Mouse (Mus musculus) heart, adult 11 months (tissue): ENCODE data around the gene Slc16a8.
A peak's percentile ranks its signal among the peaks of the same experiment; 100 is the strongest.

ENCODE experiments used
- DNase-seq: peaks from one replicate; pipeline ENCODE4 v3.0.0; 2022

The Slc16a8 gene

DNA sequence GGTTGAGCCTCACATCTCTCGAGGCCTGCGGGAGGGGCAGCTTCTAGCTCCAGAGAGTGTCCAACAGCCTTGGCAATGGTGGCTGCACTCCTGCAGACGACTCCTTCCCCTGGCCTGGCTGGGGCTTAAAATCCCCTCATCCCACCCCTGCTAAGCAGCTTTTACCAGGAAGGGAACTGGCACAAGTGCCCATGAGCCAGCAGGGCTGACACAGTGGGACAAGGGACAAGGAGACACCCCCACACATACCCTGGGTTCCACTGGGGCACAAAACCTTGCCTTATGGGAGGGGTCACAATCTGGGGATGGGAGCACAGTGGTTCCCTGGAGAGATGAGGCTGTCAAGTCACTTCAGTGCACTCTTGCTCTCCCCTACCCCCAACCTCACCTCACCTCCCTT is at the start of gene Slc16a8:
Gene Slc16a8, minus strand, starts transcription at position 101 of the 400 bp plus-strand sequence.
- DNase-seq, result no peak

DNA sequence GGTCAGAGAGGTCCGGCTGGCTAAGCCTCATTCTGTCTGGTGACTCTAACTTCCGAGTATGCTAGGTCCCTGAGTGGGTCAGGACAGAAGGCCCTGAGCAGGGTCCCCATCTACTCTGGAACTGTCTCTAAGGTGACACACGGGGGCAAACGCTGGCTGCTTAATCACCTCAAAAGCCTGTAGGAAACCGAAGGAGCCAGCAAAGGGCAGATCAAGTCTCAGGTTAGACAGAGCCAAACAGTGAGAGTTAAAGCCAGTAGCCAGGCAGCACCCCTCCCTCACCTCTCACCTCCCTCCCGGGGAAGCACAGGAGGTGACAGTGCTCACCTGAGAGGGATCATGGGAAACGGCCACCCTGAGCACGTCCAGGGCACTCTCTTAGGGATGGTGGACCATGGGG is 49.2 kb upstream of the Slc16a8 start:
- DNase-seq, result no peak

DNA sequence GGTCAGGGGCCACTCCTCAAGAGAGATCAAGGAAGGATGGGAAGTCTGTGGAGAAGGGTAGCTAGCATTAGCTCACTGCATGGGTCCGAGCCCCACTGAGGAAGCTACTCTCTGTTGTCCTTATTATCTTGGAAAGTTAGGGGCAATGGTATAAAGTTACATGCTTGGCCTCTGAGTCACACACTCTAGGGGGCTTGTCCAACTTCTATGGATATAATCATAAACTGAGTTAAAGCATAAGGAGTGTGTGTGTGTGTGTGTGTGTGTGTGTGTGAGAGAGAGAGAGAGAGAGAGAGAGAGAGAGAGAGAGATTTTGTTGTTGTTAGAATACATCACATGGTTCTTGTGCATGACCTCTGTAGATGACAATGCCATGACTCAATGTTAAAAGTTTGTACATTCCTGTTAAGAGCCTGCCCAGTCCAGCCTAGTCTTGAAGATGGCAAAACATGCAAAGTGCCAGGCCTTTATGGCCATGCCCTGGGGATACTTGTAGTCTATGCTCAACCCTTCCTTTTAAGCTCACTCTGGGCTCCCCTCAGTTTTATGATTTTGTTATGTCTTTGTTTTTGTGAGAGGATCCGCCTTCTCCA is 45.1 kb upstream of the Slc16a8 start:
- DNase-seq, result no peak

DNA sequence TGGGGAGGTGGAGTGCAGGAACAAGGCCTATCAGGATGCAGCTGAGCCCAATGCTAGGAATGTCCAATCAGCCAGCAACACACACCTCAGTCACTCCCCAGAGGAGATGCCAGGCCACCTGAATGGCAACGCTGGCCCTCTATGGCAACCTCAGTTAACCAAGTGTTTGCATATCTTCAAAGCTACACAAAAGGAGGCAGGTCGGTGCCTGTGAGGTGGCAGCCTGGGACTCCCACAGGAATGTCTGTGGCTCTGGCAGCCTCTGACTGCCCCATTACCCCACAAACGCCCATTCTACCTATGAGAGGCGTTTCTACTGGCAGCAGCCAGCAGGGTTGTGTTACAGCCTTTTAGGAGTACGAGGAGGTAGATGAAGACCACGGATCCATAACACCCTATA is 44.0 kb upstream of the Slc16a8 start:
- DNase-seq, result no peak

DNA sequence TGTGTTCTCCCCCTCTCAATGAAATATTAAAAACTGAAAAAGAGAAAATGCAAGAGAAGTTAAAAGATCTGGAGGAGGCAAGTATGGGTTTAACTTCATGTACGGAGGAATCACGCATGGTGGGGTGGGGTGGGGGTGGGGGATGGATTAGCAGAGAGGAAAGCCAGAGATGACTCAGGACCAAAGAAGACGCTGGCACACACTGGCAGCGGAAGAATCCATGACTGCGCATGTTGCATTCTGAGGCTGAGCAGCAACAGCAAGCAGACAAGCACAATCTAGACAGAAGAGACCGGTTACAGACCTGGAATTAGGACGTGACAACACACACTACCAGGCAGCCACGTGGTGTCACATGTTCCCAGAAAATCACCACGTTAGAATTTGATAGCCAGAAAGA is 38.2 kb upstream of the Slc16a8 start:
- no peak for DNase-seq

DNA sequence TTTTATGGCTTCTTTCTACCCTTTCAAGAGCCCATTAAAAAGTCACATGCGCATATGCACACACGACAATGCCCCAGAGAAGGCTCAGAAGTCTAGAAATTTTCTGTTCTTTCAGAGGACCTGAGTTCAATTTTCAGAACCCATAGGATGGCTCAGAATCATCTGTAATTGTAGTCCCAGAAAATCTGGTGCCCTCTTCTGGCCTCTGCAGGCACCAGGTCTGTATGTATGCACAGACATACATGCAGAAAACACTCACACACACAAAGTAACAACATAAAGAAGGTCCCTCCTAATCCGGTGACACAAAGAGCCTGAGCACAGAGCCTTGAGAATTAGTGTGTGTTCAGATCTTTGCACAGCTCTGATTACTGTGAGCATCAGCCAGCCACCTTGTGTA is 35.8 kb upstream of the Slc16a8 start:
- no peak for DNase-seq

DNA sequence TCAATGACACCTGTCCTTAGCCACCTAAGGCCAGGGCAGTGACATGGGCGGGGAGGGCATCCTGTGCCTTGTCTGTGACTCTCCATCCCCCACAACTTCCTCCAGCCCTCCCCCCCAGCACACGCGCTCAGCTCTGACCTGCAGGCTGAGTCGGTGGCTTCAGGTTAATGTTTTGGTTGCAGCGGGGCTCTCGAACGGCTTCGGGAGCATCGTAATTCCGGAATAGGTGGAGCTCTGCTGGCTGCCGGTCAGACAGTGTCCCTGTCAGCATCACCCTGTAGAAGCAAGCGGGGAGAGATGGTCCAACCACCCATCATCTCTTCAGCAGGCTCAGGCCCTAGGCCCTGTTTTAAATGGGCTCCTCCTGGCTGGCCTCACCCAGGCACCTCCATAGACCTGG is 34.9 kb upstream of the Slc16a8 start:
- peak; percentile 70 for DNase-seq

DNA sequence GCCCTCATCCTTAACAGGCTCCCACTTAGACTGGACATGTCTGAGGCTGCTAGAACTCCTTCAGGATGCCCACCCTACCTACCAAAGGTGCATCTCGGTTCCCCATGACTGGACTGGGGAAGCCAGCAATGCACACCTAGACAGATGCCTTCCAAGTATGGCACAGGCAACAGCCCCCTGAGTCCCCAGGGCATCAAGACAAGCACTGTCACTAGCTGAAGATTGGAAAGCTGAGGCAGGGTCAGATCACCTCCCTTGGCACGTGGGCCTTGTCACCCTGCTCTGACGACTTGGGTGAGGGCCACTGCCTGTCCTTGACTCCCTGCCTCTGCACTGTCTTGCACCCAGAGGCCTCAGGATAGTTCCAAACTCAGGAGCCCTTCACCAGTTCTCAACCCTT is 33.8 kb upstream of the Slc16a8 start:
- peak; percentile 74 for DNase-seq

DNA sequence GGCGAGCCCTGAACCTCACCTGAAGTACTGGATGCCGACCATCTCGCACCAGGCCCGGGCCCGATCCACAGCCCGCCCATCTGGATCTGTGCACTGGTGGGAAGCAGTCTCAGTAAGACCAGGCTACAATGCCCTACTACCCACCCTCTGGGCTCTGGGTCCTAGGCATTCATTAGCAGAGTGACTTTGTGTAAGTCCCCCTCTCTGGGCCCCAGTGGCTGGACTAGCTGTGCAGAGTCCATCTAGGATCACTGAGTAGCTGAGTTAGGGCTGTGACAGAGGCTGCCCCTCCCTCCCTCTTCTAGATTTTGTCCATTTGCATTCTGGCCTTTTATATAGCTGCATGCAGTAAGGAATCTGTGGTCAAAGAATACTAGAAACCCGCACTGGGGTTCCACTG is 32.5 kb upstream of the Slc16a8 start:
- DNase-seq, result peak; percentile 87

DNA sequence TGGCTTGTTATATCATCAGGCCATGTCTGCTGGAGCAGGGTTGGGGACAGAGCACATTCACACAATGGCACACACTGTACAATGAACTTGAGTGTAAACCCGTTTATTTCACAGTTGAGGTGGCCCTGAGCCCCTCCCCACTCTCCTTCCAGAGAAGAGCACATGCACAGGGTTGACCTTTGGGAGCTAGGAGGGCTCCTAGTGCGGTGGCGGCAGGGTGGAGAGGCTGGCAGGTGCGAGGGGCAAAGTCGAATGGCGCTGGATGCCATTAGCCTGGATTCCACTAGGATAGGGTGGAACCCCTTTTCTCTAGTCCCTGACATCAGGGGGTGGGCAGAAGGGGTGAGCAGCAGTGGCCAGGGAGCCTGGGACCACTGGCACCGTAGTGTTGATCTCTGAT is 31.6 kb upstream of the Slc16a8 start:
- no peak for DNase-seq

DNA sequence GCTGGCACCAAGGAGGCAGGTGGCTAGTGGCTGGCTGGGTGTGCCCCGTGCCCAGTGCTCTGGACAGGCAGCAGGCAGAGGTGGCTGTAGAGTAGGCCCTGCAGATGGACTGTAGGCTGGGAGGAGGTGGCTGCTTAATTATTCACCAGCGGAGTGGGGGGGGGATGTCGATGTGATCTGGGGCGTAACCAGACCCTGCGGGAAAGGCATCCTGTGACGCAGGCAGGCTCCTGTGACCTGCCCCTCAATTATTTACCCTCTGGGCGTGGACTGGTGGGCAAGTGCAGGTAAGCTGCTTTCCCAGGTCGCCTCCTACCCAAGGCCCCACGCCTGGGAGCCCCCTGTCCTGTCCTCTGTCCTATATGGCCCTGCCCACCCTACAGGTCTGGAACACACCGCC is 30.8 kb upstream of the Slc16a8 start, which contains the start of gene Baiap2l2:
Gene Baiap2l2, minus strand, starts transcription at position 139 of the 400 bp plus-strand sequence.
- DNase-seq, result no peak

DNA sequence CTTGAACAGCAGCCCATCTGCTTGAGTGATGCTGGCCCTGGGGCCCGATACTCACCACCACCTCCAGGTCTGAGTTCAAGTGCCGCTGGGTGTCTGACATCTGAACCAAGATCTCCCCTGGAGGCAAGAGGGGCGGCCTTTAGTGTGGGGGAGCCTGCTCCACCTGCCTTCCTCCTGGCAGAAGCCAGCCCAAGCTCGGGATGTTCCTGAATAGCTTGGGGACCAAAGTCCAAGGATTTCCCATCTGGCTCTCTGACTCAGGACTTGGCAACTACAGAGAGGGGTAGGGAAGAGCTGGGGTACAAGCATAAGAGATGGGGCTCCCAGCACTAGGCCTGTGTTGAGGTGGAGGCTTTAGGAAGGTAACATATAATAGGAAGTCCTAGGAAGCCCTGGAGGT is 28.8 kb upstream of the Slc16a8 start:
- peak; percentile 84 for DNase-seq

DNA sequence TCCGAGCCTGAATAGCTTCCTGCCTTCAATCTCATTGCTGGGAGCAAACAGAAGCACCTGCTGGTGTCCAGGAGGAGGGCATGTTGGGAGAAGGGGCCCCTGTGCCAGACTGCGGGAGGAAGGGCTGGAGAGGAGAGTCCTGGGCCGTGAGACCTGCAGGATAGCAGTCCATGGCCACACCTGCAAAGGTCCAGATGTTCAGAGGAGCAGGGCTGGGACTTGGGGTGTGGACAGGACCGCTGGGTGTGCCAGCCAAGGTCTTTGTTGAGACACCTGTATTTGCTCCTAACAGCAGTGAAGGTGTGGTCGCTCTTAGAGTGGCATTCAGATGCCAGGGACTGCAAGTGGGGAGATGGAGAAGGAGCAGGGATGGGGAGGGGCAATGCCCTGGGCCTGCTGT is 27.9 kb upstream of the Slc16a8 start:
- DNase-seq, result peak; percentile 86

DNA sequence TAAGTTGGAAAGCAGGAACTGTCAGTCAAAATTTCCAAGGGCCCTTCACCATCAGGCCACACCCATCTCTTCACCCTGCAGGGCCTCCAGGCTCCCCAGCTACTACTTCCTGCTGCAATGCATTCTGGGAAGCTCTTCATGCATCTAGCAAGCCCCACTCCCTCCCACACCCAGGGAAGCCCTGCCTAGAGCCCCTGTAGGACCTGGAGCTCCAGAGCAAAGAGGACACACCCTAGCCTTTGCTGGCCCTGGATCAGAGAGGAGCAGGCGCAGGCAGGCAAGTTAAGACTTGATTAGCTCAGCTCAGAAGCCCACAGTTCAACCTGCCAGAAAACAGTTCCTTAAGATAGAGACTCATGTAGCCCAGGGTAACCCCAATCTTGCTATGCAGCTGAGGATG is 26.8 kb upstream of the Slc16a8 start:
- DNase-seq, result peak; percentile 89

DNA sequence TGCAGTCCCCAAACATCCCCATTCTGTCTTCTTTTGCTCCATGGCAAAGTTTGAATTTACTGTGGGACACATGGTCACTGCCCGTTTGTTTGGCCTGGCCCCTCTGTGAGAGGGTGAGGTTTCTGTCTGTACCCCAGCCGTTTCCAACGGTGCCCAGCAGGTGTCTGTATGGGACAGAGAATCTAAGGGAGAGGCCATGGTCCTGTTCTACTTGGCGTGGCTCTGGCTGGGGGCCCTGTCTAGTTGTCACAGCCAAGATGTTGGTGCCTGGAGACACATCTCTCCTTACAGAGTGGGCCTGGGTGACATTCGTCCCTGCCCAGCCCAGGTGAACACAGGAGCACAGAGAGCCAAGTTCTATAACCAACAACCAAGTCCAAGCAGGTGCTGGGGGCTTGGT is 26.3 kb upstream of the Slc16a8 start:
- peak; percentile 87 for DNase-seq

DNA sequence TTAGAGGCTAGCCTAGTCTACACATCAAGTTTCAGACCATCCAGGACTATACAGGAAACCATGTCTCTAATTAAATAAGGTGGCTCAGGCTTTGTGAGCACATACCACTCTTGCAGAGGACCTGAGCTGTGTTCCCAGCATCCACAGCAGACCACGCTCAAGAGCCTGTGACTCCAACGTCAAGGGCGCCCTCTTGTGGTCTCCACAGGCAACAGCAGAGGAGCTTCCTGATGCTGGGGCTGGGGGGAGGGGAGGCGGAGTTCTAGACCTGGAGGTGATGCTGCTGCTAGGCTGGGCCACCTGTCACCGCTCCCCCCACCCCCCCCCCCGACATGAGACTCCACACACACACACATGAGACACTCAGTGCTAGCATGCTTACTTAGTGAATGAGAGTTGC is 25.6 kb upstream of the Slc16a8 start:
- peak; percentile 85 for DNase-seq

DNA sequence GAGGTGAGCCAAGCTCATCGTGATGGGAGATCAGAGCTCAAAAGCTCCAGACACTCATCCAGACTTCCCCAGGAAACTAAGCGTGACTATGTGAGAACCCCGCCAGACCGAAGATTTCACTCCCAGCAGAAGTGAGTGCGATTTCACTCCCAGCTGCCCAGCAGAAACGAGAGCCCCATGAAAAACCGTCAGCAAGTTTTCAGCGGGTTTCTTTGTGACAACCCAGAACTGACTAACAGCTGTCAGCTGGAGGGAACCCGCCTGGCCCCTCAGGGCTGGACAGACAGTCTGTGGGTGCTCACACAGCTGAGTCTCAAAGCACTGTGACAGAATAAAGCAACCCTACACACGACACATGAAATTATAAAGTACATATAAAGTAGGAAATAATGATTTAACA is 23.2 kb upstream of the Slc16a8 start:
- DNase-seq, result no peak

DNA sequence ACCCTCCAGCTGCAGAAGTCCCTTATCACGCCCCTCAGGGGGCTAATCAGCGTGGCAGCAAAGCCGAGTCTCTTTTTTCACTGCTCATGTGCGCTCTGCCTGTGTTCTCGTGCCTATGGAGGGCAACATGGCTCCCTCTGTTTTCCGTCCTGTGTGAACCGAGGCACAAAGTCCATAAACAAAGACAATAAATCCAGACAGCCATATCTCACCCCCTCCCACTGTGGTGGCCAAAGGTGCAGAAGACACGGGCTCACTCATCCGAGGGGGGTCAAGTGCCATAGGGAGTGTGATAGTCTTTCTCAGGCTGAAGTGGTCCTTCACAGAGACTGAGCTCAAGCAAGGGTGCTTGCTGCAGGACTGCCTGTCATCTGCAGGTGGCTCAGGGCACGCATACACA is 18.5 kb upstream of the Slc16a8 start:
- DNase-seq, result no peak

DNA sequence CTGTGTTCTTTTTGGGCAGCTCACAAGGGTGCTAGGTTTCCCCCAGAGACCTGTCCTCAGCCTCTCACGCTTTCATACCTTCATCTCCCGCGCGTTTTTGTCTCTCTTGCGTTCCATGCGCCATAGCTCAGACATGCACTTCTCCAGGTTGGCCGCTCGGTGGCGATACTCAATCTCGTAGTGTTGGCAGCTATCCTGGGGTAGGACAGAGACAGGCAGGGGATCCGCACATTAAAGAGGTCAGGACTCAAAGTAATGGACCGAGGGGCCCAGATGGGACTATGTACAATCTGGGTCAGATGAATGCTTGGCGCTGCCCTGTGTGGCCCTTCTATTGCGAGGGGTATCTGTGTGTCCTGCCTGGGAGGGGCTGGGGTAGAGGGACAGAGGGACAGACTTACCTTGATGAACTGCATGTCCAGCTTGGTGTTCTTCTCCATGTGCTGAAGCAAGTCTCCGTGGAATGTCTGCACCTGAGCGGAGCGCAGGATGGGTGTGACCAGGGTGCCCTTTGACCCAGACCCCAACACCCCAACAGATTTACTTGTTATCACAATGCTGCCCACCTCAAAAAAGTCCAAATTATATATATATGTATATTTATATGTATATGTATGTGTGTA is 16.7 kb upstream of the Slc16a8 start:
- DNase-seq, result peak; percentile 82

DNA sequence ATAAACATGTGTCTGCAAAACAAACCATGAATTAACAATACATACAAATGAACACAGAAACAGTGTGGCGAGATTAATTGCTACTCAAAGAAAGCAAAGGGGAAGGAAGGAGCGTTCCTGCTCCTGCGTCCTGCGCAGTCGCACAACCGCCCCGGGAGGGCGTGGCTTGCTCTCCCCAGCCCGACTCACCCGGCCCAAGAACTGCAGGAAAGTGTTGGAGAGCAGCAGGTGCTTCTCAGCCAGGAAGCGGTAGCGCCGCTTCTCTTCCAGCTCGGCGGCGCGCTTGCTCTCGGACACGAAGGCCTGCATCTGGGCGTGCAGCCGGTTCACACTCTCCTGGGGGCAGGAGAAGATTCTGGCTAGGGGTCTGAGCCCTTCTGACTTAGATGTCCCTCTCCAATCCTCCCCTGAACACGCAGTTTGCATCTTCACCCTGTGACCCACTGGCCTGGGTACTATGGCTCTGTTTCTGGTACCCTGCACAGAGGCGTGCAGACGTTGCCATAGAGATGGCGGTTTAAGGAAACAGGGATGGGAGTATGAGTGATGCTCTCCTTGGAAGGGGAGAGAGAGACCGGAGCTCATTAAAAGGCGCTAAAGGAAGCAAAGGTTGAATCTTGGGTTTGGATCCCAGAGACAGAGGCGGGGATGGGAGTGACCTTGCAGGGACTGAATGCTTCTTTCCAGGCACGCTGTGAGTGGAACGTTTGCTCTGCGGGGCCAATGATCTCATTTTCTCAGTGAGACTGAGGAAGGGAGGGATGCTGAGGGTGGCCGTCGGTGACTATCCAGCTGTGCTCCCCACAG is 16.0 kb upstream of the Slc16a8 start:
- DNase-seq, result peak; percentile 98

DNA sequence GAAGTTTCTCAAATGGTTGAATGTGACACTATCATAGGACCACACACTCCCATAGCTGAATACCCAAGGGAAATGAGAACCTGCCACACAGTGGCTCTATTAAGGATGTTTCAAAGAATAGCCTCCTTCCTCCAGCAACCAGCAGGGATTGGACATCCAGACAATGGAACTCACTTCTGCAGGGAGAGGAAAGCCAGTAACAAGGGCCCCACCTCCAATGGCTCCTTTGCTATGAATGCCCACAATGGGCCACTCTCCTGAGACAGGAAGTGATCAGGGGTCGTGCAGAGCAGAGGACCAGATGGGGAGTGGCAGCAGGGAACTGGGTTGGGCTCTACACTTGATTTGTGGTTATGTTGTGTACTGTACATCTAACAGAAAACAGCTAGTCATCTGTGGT is 14.0 kb upstream of the Slc16a8 start:
- DNase-seq, result peak; percentile 91

DNA sequence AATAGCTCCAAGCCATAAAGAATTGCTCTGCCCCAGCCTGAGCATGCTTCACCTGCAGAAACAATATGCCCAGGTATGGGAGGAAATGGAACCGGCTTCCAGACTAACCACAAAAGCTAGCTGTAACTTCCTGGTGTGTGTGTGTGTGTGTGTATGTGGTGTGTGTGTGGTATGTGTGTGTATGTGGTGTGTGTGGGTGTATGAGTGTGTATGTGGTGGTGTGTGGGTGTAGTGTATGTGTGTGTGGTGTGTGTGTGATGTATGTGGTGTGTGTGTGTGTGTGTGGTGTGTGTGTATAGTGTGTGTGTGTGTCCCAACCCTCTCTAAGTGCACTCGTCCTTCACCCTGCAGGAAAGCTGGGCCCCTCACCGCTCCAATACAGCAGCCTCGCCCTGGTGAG is 10.8 kb upstream of the Slc16a8 start:
- no peak for DNase-seq

DNA sequence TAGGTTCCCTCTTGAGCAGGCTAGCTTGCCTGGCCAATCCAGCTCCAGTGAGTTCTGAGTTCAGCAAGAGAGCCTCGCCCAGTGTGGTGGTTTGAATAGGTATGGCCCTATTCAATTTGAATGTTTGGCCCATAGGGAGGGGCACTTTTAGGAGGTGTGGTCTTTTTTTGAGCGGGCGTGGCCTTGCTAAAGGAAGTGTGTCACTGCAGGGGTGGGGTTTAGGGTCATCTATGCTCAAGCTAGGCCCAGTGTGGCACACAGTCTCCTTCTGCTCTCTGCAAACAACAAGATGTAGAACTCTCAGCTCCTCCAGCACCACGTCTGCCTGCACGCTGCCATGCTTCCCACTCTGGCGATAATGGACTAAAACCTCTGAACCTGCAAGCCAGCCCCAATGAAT is 9.2 kb upstream of the Slc16a8 start:
- DNase-seq, result no peak

DNA sequence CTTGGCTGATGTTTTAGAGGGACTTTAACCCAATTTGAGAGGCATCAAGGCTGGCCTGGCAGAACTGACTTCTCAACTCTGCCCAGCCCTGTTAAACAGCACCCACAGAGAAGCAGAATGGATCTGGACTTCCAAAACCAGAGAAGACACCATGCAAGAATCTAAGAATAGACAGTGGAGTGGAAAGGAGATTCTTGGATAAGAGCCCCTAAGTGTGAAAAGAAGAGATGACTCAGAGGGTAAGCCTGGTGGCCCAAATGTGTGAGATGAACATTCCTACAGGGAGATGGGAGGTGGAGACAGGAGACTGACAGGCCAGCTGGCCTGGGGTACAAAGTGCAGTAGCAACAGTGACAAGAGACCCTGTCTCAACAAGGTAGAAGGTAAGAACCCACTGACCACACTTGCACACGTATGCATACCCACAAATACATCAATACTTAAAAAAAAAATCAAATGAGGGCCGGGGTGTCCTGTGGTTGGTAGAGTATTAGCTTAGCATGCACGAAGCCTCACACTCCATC is 8.3 kb upstream of the Slc16a8 start:
- peak; percentile 80 for DNase-seq
